Mouse (Mus musculus): ENCODE data around the gene Lrrc28.

Lrrc28 gene

DNA sequence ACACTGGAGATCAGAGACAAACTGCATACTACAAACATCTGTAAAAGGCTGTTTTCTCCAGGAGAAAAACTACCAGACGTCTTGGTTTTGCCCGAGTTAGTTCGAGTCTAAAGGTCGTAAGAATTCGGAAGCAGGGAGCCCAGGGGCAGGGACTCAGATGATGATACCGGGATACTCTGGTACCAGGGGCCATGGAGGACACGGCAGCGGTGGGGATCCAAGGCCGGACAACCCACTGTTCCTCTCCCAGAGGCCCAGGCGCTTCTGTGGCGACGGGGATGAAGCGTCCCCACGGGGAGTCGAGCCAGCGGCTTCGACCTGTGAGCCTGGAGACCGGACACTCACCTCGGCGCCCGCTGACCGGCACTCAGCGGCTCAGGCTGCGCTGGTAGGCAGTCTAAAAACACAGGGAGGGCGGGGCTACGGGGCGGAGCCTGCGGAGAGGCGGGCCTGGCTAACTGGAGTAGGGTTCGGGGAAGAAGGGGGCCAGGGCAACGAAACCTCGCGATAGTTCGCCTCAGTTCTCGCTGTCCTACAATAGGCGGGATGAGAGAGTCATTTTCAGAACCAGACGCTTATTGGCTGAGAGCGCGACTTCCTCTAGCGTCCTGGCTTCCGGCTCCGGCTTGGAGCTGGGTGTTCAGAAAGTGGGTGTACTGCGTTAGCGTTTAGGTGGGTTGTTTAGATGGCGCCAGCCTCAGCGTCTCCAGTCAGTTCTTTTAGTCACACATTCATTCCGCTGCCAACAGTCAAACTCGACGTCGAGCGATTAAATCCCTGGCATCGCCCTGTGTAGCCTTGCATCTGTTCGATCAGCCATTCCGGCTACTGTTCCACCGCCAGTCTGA is at the start of gene Lrrc28:
Gene Lrrc28, minus strand, starts transcription at position 436 of the 848 bp plus-strand sequence.
- DNase-seq: peak; percentile 98

DNA sequence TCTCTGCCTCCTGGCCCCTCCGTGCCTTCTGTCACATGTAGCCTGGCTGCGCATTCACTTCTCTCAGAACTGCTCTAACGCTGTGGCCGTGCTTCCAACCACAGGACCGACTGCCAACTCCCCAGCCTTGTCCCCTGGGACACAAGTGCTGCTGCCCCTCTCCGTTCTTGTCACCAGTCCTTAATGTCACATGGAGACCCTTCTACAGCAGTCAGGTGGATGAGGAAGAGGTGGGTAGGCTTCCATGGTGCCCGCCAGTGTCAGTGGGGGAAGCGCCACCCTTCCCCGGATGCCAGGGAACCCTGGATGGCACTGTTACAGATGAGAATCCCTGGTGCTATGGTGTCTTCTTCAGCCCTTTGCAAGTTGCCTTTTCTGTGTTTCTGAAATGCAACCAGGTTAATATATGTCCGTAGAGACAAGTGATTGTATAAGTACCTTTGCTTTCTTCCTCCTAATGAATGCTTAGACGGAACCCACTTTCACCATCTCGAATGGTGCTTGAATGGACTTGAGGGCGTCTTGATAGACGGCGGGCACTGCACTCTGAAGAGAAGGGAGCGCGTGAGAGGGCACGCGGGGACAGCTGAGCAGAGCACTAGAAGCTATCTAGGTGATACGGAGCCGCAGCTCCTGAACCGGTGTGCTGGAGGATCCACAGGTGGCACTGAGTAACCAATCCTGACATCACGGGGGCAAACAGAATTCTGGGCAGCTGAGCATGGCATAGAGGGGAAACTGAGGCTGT is 47.9 kb upstream of the Lrrc28 start:
- no peak for DNase-seq

- no peak for DNase-seq
These were observed 47.1 kb upstream of the Lrrc28 start for GRCm38 (mm10) chr7:67692141-67692540.

- DNase-seq: no peak
These were observed 46.0 kb upstream of the Lrrc28 start for GRCm38 (mm10) chr7:67691036-67691435.

GRCm38 (mm10) chr7:67689793-67690192 is 44.7 kb upstream of the Lrrc28 start:
- no peak for DNase-seq

GRCm38 (mm10) chr7:67688281-67688680 is 43.2 kb upstream of the Lrrc28 start:
- DNase-seq: no peak

- DNase-seq: no peak
These were observed 41.5 kb upstream of the Lrrc28 start for GRCm38 (mm10) chr7:67686545-67686944.

- DNase-seq: no peak
These were observed 37.9 kb upstream of the Lrrc28 start for GRCm38 (mm10) chr7:67683006-67683405.

DNA sequence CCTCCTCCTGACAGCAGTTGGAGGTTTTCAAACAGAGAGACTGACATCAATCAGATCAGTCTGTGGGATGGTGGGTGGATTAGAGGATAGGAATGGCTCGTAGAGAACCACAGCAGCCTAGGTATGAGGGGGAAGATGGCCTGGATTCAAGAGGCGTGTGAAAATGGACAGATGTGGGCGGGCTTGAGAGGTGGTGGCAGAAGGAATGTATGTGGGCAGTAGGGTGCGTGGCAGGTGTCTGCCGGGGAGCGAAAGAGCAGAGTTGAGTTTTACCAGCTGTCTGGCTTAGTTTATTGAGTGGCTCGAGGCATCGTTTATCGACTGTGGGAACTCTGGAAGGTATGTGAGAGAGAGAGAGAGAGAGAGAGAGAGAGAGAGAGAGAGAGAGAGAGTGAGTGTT is 36.0 kb upstream of the Lrrc28 start:
- DNase-seq: no peak

GRCm38 (mm10) chr7:67678878-67679499 is 33.9 kb upstream of the Lrrc28 start:
- DNase-seq: no peak

GRCm38 (mm10) chr7:67673656-67674055 is 28.6 kb upstream of the Lrrc28 start:
- no peak for DNase-seq

- DNase-seq: peak; percentile 90
These were observed 27.6 kb upstream of the Lrrc28 start for GRCm38 (mm10) chr7:67672650-67673049.

- no peak for DNase-seq
These were observed 25.9 kb upstream of the Lrrc28 start for GRCm38 (mm10) chr7:67670965-67671364.

DNA sequence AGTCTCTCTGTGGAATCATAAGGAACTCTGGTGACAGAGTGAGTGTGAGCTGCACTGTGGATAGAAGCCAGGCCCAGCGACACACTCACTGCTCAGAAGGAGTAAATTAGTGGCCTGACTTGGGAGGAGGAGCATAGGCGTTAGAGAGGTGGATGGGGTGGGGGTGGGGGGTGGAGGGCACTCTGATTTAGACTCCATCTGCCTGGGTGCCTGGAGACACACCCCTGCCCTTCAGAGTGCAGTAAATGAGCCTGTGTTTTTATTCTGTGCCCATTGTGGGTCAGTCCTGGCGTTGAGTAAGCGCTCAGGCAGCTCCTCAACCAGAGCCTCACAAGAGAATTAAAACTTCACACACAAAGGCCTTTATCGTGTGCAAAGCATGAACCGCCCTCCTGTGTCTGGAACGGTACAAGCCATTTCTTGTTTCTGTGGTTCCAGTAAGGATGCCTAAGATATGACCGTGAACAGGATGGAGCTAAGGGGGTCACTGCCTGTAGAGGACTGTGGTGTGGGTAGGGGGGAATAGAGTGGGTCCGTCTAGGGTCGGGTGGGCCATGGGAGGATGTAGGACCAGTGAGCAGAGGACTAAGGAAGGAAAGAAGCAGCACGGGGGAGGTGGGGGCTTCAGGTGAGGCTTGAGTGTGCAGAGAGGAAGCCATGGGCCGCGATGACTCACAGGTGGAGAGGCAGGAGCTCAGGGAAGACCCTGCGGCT is 19.1 kb upstream of the Lrrc28 start:
- no peak for DNase-seq

DNA sequence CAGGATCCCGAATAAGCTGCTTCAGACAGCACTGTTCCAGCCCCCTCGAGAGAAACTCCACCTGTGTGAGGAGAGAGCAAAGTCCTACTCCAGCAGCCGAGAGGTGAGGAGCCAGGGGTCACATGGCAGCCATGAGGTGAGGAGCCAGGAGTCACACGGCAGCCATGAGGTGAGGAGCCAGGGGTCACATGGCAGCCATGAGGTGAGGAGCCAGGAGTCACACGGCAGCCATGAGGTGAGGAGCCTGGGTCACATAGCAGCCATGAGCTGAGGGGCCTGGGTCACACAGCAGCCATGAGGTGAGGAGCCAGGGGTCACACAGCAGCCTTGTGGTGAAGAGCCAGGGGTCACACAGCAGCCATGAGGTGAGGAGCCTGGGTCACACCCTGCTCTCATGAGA is 17.4 kb upstream of the Lrrc28 start:
- DNase-seq: no peak

DNA sequence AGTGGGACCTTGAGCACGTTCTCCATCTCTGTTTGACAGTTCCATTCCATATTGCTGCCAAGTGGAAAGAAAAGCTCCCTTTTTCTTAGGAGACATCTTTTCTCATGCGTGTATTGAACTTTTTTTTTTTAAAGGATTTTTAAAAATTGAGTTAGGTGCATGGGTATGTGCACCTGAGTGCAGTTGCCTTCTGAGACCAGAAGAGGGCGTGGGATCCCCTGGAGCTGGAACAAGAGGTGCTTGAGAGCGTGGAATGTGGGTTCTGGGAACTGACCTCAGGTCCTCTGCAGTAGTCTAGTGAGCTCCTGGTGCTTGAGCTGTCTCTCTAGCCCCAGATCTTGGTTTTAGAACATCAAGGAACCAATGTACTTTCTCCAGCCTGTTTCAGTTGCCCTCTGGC is 13.0 kb upstream of the Lrrc28 start:
- no peak for DNase-seq

GRCm38 (mm10) chr7:67655186-67655585 is 10.1 kb upstream of the Lrrc28 start:
- DNase-seq: no peak

DNA sequence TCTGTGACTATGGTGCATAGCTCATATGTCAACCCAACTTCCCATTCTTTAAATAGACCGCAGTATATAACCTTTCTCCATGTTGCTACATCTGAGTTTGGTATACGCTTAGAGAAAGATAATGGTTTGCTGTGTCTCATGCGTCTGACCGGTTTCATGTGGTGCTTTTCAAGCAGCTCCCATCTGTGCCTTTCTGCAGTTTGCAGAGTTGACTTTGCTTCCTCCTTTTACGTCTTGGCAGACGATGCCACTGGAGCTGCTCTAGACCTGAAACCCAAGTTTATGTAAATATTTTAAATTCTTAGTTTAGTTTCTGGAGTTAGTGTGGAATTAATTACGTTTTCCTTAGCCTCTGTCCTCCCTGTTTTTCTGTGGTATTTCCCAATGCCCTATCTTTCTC is 9.6 kb upstream of the Lrrc28 start:
- no peak for DNase-seq

- no peak for DNase-seq
These were observed 7.1 kb upstream of the Lrrc28 start for GRCm38 (mm10) chr7:67652211-67652610.

- DNase-seq: no peak
These were observed 3.3 kb upstream of the Lrrc28 start for GRCm38 (mm10) chr7:67648376-67648775.

DNA sequence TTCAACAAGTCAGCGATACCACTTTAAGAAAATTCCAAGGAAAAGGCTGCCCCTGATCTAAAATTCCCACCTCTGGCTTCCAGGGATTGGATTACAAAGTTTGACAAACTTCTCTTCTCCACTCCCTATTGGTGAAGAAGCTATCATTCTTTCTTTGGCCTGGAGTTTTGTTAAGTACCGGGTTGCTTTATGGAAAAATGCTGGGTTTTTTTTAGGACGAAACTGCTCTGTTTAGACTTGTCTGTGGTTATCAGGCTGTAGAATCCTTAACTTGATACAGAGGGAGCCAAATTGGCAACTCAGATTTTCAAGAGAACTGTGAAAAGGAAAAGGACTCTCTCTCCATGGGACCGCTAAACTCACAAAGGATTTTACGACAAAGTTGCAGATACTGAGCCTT is 2.2 kb upstream of the Lrrc28 start, which contains the start of gene Ttc23:
Gene Ttc23, plus strand, starts transcription at position 134 of the 400 bp plus-strand sequence.
- DNase-seq: no peak

DNA sequence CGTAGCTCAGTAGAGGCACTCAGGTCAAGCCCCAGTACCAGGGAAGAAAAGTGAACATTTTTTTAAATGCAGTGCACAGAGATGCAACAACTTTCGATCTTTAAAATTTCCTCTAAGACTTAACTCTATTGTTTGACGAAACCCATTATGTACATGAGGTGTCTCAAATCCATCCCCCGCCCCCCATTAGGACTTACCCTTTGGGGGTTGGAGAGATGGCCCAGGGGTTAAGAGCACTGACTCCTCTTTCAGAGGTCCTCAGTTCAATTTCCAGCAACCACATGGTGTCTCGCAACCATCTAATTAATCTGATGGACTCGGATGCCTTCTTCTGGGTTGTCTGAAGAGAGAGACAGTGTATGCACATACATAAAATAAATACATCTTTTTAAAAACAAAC is 1.1 kb upstream of the Lrrc28 start:
- no peak for DNase-seq

- DNase-seq: no peak
These were observed 580 bp upstream of the Lrrc28 start for GRCm38 (mm10) chr7:67645681-67646014.

All from right cerebral cortex, postnatal 25 days (tissue).